Mouse (Mus musculus) cerebral cortex, adult 2 months (tissue): ENCODE data around the gene Slc41a2.

Source experiments
- WGBS: fragments of 180-500 bp; shearing (Covaris S2); methylation state at CpG from one replicate; pipeline ENCODE4 v1.1.7; 2018; 5-methylcytosine and 5-hydroxymethylcytosine counted together

Slc41a2 gene

DNA sequence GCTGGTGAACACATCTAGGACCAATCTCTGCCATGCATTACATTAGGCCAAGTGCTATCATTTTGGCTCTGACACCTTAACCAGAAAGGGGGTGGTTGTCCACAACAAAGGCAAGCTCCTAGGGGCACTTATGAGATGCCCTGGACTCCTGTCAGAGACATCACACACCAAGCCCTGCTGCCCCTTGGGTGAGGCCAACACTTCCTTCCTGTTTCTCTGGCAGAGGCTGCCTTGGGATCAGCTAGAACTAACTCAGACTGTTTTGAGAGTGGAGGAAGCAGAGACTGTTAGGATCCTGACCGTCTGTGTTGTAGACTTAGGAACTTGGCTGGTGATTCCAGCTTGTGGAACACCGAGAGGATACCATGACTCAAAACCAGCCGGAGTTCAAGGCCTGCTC lies 103.7 kb downstream of the Slc41a2 start:
- 65% methylated on average over 3 of the region's 3 CpGs for WGBS

DNA sequence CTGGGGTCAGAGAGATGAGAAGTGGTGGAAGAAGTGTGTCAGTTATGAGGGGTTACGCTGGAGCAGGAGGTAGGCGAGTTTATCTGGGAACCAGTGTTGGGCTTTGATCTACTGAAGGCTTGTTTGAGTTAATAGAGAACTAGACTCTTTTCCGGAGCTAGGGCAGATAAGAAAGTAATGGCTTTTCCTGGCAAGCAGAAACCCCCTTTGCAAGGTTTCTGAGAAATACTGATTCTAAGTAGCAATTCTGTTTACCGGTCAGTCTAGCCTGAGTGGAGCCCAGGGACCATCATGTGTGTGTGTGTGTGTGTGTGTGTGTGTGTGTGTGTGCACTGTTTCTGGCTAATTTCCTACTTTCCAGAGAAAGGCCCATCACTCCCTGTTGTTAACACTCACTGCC lies 109.1 kb downstream of the Slc41a2 start:
- WGBS: 88% methylated on average over 4 of the region's 4 CpGs

DNA sequence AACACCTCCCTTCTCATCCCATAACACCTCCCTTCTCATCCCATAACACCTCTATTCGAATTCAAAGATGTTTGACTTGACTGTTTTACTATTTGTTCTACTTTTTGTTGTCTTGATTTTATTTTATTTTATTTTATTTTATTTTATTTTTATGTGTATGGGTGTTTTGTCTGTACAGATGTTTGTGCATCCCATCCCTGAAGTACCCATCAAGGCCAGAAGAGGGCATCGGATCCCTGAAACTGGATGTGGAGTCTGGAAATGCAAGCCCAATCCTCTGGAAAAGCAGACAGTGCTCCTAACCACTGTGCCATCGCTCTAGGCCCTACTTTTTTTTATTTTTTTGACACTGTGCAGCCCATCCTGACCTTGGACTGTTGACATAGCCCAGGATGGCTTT lies 112.7 kb downstream of the Slc41a2 start:
- 49% methylated on average over 3 of the region's 3 CpGs for WGBS

DNA sequence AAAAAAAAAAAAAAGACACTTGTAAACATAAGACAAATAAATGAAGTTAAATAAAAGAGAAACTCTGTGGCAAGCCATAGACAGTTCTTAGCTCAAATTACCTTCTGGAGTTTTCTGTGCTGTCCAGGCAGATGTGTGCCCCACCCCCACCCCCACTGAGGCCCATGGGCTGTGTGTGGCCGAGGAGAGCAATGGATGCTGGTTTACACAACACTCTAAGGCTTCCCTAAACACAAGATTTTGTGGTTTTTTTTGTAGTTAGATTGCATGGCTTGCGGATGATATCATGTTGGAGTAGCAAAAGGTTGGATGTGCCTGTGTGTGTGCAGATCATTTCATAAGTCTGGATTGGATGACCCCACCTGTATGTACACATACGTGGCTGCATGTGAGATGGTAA lies 116.8 kb downstream of the Slc41a2 start:
- WGBS: 89% methylated on average over 3 of the region's 3 CpGs

DNA sequence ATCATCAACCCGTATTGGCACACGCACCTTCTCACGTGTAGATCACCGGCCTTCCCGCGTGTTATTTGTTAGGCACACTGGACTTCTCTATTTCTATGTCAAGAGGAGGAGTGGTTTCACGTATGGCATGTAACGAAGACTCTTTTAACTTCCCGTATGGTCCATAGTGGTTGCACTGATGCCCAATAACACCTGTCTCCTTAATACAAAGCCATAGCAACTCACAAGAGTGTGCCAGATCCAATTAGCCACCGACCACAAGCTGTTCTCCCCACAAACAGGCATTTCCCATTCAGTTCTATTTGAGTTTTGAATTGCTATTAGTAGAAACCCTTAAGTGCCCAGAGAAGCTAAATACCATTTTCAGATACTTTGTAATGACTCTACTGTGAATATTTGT lies 117.5 kb downstream of the Slc41a2 start:
- WGBS: 68% methylated on average over 10 of the region's 10 CpGs

DNA sequence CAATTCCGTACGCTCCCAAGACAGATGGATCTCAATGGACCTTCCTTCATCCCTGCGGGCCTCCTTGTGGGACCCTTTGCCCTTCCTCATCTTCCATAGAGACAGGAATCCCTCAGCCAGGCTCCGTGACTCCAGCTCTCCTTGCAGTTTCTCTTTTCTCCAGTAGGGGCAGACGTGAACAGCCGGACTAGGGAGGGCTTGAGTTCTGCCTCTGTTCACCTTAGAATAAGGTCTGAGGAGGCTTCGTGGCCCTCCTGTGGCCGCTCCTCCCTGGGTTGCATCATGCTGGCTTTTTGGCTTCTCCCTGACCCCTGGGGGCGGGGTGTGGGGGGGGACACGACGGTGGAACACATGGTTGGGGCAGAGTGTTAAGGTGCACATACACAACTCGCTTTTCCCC lies 118.0 kb downstream of the Slc41a2 start:
- WGBS: 28% methylated on average over 12 of the region's 12 CpGs

DNA sequence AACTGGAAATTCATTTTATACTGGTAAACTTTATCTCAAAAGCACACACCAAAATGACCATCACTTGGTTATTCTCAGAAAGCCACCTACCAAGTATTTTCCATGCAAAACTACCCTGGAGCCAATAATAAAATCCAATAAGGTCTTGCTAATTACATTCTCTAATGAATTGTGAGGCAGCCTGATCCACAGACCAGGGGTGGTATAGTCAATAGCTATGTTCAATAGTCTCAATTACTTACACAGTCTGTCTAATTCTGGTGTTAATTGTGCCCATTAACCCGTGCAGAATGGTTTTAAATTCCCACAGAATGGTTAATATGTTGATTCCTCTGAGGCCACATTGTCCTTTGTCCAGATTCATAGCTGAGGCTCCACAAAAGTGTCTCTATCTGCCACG lies 118.9 kb downstream of the Slc41a2 start:
- whole genome bisulfite sequencing: 55% methylated on average over 2 of the region's 2 CpGs

DNA sequence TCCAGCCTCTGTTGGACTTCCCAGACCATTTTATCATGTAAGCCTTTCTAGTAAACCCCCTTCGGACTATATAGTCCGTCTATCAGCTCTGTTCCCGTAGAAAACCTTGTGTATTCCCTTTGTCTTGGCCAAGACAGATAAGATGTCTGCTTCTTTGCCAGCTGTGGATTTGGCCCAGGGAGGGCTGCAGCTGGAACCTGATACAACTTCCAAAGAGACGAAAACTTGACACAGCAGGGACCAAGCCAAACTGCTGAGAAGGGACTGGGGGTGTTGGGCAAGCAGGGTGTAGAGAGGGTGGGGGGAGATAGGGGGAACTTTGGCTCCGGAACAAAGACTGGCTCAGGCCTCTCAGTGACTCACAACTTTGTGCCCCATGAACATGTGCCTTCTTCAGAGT lies 120.4 kb downstream of the Slc41a2 start:
- 78% methylated on average over 5 of the region's 5 CpGs for WGBS

DNA sequence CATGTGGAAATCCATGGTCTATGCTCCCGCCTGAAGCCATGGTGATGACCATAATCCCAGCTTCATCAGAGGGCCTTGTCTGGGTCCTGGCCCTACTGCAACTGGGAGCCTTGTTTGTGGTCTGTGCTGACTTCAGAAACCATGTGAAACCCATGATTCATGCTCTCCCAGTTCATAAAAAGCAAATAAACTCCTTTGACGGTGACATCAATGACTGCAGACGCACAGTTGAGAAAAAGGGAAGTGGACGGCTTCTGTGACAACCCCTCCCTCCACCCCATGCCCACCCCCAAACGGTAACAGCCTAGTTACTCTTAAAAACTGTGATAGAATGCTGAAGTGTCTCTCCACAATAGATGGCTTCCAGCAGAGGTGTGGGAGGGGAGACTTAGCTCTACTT lies 122.1 kb downstream of the Slc41a2 start:
- 67% methylated on average over 5 of the region's 5 CpGs for WGBS

DNA sequence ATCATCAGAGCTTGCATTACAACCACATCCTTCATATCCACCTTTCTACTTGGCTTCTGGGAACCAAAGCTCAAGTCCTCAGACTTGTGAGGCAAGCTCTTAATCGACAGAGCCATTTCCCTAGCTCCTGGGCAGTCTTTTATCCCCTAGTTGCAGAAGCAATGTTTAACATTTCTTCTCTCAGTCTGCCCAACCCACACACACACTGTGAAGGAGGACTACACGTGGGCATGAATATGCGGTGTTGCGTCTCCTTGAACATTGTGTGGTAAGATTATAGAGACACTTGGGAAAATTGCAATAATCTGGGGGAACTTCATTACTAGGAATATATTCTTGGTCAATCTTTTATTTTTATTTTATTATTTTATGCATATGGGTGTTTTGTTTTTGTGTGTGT lies 125.1 kb downstream of the Slc41a2 start:
- 49% methylated on average over 4 of the region's 4 CpGs for WGBS

DNA sequence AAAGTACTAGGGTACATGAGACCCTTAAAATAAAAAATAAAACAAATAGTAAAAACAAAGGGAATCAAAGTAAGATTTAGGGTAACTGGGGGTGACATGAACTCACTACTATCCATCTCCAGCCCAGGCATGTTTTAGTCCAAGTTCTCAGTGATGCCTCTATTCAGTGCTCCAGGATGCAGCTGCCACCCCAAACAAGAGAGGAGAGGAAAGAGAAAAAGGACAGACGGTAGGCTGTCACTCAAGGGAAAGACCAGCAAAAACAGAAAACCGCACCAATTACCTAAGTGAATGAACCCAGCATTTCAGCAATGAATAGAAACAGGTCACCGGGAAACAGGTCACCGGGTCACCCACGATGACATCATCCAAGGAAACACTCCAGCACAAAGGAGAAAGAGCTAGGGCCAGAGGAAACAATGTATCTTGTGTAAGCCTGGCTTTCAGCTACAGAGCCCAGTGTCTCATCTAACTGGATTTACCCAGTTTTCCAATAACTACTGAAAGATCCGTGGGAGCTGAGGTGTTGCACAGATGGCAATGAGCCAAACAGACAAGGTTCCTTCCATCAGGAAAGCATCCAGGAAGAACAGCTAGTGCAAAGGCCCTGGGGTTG lies 126.6 kb downstream of the Slc41a2 start:
- WGBS: 37% methylated on average over 6 of the region's 6 CpGs

DNA sequence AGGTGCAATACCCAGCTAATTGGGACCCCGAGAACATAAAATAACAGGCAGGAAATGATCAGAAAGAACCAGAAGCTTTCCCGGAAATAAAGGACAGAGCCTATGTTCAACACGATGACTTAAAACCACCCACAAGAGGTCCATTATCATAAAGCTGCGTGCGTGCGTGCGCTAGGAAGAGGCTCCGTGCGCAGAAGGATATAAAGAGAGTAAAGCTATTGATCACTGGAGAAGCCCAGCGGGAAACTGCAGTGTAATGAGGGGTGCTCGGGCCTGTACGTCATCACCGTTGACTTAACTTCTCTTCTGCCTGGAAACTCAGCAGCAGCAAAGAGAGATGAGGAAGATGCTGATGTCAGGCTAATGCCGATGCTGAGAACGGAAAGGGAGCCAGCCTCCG lies 127.6 kb downstream of the Slc41a2 start:
- 65% methylated on average over 16 of the region's 16 CpGs for WGBS

DNA sequence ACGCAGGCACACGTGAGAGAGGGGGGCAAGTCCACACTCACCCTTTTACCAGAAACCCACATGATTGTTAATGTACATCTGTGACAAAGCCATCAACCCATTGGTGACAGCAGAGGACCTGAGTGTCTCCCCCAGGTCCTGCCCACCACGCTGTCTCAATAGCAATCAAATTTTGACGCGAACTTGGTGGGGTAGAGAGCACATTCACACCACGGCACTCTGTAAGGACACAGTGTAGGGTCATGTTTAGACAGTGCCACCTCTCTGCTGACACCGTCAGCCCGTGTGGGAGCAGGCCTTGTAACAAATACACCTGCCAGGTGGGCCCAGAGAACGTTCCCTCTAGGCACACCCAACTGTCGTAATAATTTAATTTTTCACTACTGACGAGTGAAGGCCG lies 128.3 kb downstream of the Slc41a2 start:
- 78% methylated on average over 12 of the region's 12 CpGs for WGBS

DNA sequence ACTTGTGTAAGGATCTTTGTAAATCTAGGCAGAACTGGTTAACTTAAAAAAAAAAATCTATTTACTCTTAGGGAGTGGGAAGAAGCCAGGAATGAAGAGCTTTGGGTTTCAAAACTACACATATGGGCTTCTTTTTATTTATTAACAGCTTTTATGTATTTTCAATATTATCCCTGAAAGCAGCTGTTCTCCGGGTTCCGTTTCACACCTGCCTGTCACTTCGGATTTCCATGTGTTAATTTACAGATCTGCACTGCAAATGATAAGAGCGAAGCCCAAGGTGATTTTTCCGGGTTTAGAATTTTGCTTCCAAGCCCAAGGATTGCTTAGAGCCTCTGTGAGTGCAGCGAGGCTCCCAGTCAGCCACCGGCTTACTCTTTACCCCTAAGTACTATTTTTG lies 129.2 kb downstream of the Slc41a2 start:
- WGBS: 78% methylated on average over 7 of the region's 7 CpGs

DNA sequence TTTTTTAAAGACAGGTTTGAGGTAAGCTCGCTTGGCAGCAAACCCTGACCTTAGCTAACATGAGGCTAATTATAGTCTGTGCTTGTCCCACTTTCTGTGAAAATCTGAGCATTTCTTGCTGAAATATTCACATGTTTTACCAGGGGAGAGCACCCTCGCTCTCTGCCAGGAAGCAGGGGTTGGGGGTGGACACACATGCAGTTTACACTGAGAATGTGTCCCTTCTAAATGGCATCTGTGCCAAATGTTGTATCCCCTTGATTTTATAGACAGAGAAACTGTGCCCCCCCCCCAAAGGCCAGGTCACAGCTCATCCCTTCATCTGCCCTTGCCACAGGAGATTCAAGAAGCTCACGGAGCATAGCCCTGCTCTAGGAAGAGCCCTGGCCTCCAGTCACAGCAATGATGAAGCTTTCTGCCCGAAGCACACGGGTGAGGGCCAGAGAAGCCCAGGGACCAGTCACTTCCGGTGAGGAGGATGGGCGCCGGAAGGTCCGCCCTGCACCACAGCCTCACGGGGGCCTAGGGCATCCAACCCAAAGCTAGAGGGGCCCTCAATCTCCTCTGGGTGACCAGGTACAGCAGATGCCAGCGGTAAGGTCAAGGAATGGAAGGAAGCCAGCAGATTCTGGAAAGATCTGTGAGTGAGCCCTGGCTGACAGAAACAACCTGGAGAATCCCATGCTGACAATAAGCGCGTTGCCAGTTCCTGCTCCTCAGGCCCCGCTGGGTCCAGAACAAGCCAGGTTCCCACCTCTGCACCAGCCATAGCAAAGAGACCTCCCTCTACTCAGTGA lies 134.6 kb downstream of the Slc41a2 start:
- 86% methylated on average over 14 of the region's 14 CpGs for WGBS

DNA sequence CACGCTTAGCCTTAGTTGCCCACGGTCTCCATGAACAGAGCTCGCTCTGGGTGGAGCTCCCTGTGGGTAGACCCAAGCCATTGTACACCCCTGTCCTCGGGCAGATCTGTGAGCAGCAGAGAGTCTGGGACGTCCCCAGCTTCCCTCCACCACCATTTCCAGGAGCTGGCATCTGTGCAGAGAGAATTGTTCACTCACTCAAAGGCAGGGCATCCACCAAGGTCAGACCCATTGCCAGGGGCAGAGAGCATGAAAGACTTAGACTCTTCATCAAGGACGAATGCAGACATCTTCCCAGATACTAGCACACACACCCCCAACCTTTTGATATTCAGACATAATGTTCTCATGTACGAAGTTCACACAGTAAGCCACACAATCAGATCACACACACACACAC lies 136.2 kb downstream of the Slc41a2 start:
- 85% methylated on average over 7 of the region's 7 CpGs for WGBS

DNA sequence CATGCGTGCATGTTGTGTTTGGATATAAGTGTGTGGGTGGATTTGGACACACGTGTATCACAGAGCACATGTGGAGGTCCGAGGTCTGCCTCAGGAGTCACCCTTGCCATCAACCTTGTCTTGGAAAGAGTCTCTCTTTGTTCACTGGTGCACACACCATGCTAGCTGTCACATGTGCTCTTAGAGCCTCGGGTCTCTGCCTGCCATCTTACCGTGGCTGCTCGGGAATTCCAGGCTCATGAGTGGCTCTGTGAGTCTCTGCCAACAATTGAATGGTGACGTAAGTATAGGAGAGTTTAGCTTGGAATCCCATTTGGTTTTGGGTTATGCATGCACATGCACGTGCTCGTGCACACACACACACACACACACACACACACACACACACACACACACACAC lies 138.4 kb downstream of the Slc41a2 start:
- 62% methylated on average over 9 of the region's 9 CpGs for WGBS

DNA sequence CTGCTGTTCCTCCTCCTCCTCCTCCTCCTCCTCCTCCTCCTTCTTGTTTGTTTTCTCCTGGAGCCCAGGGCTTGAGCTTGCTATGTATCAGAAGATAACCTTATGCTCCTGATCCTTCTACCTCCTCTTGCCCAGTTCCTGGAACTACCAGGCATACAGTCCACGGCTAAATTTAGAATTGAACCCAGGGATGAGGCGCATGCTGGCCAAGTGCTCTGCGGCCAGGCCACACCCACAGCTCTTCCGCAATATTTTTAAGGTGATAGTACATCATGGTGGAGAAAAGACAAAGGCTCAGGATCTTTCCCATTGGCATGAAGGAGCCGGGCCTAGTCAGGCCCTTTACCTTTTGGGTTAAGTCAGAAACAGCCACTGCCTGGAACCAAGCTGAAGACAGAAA lies 139.0 kb downstream of the Slc41a2 start:
- WGBS: 84% methylated on average over 5 of the region's 5 CpGs

DNA sequence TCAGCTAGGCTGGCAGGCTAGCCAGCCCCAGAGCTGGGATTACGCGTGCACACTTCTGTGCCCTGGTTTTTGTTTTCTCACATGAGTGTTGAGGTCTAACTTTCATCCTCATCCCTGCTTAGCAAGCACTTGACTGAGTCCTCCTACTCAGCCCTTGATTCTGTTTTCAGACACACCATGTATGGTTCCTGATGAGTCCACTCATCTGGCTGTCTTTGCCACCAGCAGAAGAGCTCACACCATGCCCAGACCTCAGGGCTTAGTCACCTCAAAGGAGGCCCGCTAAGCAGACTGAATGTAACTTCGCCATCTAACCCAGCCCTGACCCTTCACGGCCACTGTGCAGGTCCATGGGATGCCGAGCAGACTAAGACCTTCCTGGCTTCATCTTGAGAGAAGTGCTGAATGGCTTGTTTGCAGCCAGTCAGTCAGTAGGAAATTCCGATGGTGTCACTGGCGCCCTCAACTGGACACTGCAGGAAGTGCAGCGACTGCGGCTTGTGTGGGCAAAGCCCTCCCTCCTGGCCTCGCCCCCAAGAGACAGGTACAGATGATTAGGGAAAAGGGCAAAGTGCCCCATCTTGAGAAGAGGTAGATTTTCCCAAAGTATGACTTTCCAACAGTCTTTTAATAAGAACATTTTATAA lies 139.9 kb downstream of the Slc41a2 start:
- 48% methylated on average over 11 of the region's 11 CpGs for WGBS

DNA sequence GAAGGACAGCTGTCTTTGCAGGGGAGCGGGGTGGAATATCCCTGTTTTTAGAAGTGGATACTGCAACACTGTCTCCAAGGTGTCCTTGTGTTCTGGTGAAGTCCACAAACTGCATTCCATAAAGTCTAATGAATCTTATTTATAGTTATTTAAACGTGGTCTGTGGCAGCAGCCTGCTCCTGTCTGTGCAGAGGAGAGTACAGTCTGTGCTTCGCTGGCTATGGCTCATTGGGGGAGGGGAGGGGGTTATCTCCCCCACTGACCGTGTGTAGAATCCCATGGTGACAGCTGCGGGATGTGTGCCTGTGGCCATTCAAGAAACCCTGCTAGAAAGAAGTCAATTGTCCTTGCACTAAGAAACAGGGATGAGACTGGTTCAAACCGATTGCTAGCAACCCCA lies 145.7 kb downstream of the Slc41a2 start:
- 64% methylated on average over 6 of the region's 6 CpGs for WGBS

DNA sequence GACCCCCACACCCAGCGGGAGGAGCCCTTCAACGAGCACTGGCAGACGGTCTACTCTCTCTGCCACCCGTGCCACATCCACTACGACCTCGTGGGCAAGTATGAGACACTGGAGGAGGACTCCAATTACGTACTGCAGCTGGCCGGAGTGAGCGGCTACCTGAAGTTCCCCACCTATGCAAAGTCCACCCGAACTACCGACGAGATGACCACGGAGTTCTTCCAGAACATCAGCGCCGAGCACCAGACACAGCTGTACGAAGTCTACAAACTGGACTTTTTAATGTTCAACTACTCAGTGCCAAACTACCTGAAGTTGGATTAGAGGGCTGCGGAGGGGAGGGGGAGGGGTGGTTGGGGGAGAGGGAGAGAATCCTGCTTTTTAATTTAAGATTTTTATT lies 146.2 kb downstream of the Slc41a2 start:
- WGBS: 95% methylated on average over 17 of the region's 17 CpGs

DNA sequence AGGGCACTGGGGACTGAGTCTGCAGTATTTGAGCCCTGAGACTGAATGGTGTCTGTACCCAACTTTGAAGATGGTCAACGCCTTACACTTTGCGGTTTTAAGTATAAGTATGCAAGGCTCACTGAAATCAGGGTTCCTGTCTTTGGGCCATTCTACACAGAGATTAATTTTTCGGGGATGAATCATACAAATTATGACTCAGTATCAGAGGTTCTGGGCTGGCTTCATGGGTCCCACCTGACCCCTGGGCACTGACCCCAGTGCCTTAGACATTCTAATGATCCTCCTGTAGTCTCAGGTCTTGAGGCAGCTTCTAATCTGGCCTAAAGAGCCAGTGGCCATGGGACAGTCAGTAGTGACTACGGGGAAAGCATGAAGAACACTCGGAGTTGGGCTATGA lies 148.6 kb downstream of the Slc41a2 start:
- WGBS: 98% methylated on average over 5 of the region's 5 CpGs

DNA sequence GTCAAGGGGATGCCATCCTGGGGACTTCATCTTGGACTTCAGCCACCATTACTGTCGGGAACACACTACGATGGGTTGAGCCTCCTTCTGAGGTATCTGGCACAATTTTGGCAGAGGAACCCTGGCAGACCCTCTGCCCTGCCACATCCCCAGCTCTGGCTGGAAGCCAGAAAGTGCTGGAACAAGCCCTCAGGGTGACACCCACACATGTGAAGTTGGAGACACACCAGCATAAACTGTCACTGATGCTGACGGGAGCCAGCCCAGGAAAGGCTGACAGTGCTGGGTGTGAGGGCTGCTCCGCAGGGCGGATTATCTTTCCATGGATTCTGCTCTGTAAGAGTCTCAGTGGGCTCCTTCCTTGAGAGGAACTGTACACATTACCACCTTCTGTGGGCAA lies 150.7 kb downstream of the Slc41a2 start:
- 41% methylated on average over 5 of the region's 5 CpGs for WGBS
